Mouse (Mus musculus): Measurements from ENCODE around the gene Taf3. TPM values are rescaled to one million over a fixed set of nuclear protein-coding genes. Genes with fewer than 3 reads are reported as not detected.

Gene Taf3
- total and polyA plus RNA-seq, 3 experiments = 3.1 to 13.4 (median 6.0) TPM

- in situ Hi-C loops (cut with MboI; ENCODE audit: low pct_ligation_motif_present, low pct_unique_long_range_greater_than_20kb, low sequenced_read_pairs) (no loop called here), dilution Hi-C loops (cut with MboI; ENCODE audit: extremely low pct_ligation_motif_present, extremely low pct_unique_long_range_greater_than_20kb, low sequenced_read_pairs) (no loop called here)
- Histone ChIP-seq H3K9me3 (replicated peaks; ENCODE audit: low read length) (no peaks in the 10 kb centered on the region), H3K79me2 (replicated peaks; ENCODE audit: control insufficient read depth, extremely low read depth, insufficient read depth, poor library complexity, severe bottlenecking) (no peaks in the 10 kb centered on the region; the same call in 1 of the 2 replicates), H3K36me3 (replicated peaks in 1 of 2; ENCODE audit: control insufficient read depth in 1 of 2, insufficient read depth in 1 of 2, low read length in 1 of 2) (no peaks in the 10 kb centered on the region), H3K9ac (ENCODE audit: insufficient read depth, low read depth) (0 out of 2 replicates have a peak overlapping the region, but pooled peaks have one; percentile 7), H3K4me3 (replicated peaks in 1 of 3; ENCODE audit: low read depth in 2 of 3, low read length in 2 of 3, poor library complexity in 1 of 3) (peak overlapping the region in 2 of 3 experiments; percentile 19 to 25), H3K4me1 (ENCODE audit: control insufficient read depth in 1 of 2, insufficient read depth in 2 of 2) (peaks cover 8 to 40% of the 10 kb centered on the region in 2 experiments; a peak in 3 of 4 replicates), H3K27me3 (replicated peaks) (no peaks in the 10 kb centered on the region), H3K27ac (ENCODE audit: insufficient read depth, low read depth) (no peak overlapping the region), H3K4me2 (ENCODE audit: insufficient read depth, low read depth, poor library complexity, severe bottlenecking) (peak overlapping the region; percentile 84)
- peak; percentile 31 for DNase-seq (ENCODE audit: extremely low read depth)
- TF ChIP-seq IRF4 (IDR thresholded peaks at IDR 0.05; ENCODE audit: low read depth, low read length) = peak; percentile 67
- no peak for TF ChIP-seq POLR2A (IDR thresholded peaks at IDR 0.05; ENCODE audit: low read depth, low read length)
- no peak for TF ChIP-seq ELF1 (IDR thresholded peaks at IDR 0.05; ENCODE audit: low read depth, low read length)
- TF ChIP-seq USF2 (conservative IDR thresholded peaks at IDR 0.05; ENCODE audit: low read depth, low read length) = no peak
- 0 out of 2 replicates have a peak, but pooled peaks have one; percentile 14 for TF ChIP-seq EP300 (IDR thresholded peaks at IDR 0.05; ENCODE audit: low read length)
- TF ChIP-seq CTCF (conservative IDR thresholded peaks at IDR 0.05 in 1 of 2, IDR thresholded peaks at IDR 0.05 in 1 of 2; ENCODE audit: low read depth in 2 of 2, low read length in 2 of 2) = no peak
- TF ChIP-seq MXI1 (IDR thresholded peaks at IDR 0.05; ENCODE audit: low read depth, low read length) = no peak
- no peak for TF ChIP-seq ZKSCAN1 (IDR thresholded peaks at IDR 0.05; ENCODE audit: borderline replicate concordance, low read depth, low read length)
- TF ChIP-seq POLR2AphosphoS2 (IDR thresholded peaks at IDR 0.05; ENCODE audit: low read depth, low read length) = no peak
These were observed 58.5 kb downstream of the Taf3 start for GRCm38 (mm10) chr2:9989649-9990547.

- Histone ChIP-seq H3K27ac (ENCODE audit: insufficient read depth, low read depth) (no peak overlapping the region), H3K36me3 (replicated peaks in 1 of 2; ENCODE audit: control insufficient read depth in 1 of 2, insufficient read depth in 1 of 2, low read length in 1 of 2) (no peaks in the 10 kb centered on the region), H3K9me3 (replicated peaks; ENCODE audit: low read length) (no peaks in the 10 kb centered on the region), H3K9ac (ENCODE audit: insufficient read depth, low read depth) (no peak overlapping the region), H3K79me2 (replicated peaks; ENCODE audit: control insufficient read depth, extremely low read depth, insufficient read depth, poor library complexity, severe bottlenecking) (no peaks in the 10 kb centered on the region; the same call in 1 of the 2 replicates), H3K4me1 (ENCODE audit: control insufficient read depth in 1 of 2, insufficient read depth in 2 of 2) (peaks cover 8 to 41% of the 10 kb centered on the region in 2 experiments; a peak in 3 of 4 replicates), H3K27me3 (replicated peaks) (no peaks in the 10 kb centered on the region), H3K4me3 (replicated peaks in 1 of 3; ENCODE audit: low read depth in 2 of 3, low read length in 2 of 3, poor library complexity in 1 of 3) (no peak overlapping the region), H3K4me2 (ENCODE audit: insufficient read depth, low read depth, poor library complexity, severe bottlenecking) (no peak overlapping the region)
- TF ChIP-seq CHD2 (IDR thresholded peaks at IDR 0.05; ENCODE audit: low read length) (no peak), JUND (conservative IDR thresholded peaks at IDR 0.05; ENCODE audit: low read depth, low read length) (no peak), PAX5 (IDR thresholded peaks at IDR 0.05; ENCODE audit: low read length) (no peak), UBTF (IDR thresholded peaks at IDR 0.05; ENCODE audit: low read depth, low read length) (no peak), HCFC1 (IDR thresholded peaks at IDR 0.05; ENCODE audit: low read depth, low read length) (no peak), MAFK (IDR thresholded peaks at IDR 0.05; ENCODE audit: insufficient replicate concordance, low read length) (no peak)
- dilution Hi-C loops (cut with MboI; ENCODE audit: extremely low pct_ligation_motif_present, extremely low pct_unique_long_range_greater_than_20kb, low sequenced_read_pairs) = no loop called here
- in situ Hi-C loops (cut with MboI; ENCODE audit: low pct_ligation_motif_present, low pct_unique_long_range_greater_than_20kb, low sequenced_read_pairs) = no loop called here
- no peak for DNase-seq (ENCODE audit: extremely low read depth)
These were observed 60.1 kb downstream of the Taf3 start for GRCm38 (mm10) chr2:9988290-9988689.
